Mouse (Mus musculus) thymus, postnatal 0 days (tissue): ENCODE measurements around the gene Gm6040. TPM values are rescaled to one million over a fixed set of nuclear protein-coding genes. Genes with fewer than 3 reads are reported as not detected.

Experiments used
- DNase-seq: peaks from one replicate; pipeline ENCODE4 v3.0.0-alpha.2; 2015; ENCODE audit warnings: low spot score
- polyA plus RNA-seq: library from polyadenylated mRNA; unstranded; fragments of >200 nt; fragmentation: Nextera tagmentation; extraction: Ambion mirVana; gene quantifications from 2 replicates; pipeline ENCODE4 v1.2.1, GENCODE M21; 2015

The Gm6040 gene
- polyA plus RNA-seq = not detected in 2 replicates

- no peak for DNase-seq
These were observed at the start of gene Gm6040 for GRCm38 (mm10) chr8:20921971-20922370. Gene Gm6040, minus strand, starts transcription at chr8:20922071.

GRCm38 (mm10) chr8:20964531-20964930 lies 42.7 kb upstream of the Gm6040 start:
- DNase-seq = no peak

DNA sequence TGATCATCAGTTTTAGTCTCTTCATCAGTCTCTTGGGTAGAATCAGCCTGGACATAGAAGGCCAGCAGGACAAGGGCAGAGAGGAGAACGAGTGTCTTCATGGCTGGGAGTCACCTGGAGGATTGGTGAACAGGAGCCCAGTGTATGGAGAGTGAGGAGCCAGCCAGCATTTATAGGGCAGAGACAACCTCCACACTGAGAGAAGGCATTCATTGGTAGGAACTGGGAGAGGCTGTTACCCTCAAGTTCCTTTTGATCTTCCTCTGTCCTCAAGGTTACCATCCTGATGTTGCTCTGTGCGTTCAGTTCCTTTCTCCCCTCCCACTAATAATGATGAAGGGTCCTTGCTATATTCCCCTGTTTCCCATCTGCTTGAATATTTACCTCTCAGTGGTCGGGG lies 22.7 kb upstream of the Gm6040 start, which contains the start of gene AY761185:
Gene AY761185, minus strand, starts transcription at position 101 of the 400 bp plus-strand sequence.
- DNase-seq = no peak

GRCm38 (mm10) chr8:20912288-20912687 lies 9.6 kb downstream of the Gm6040 start:
- DNase-seq = no peak

DNA sequence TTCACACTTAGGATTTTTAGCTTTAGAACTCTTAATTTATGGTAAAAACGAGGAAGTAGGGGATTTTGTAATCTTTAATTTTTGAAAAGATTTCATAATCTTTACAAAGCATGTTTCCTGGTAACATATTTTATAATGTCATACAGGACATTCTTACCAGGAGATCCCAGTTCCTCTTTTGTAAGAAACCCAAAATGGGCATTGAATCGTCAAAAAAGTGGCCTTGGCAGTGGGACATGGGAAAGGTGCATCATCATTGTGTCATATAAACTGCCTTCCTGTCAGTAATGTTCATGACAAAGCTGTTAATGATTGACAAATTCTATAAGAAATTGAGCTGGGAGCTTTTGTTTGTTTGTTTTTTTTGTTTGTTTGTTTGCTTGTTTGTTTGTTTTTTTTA lies 13.6 kb downstream of the Gm6040 start:
- no peak for DNase-seq

GRCm38 (mm10) chr8:20907119-20907518 lies 14.8 kb downstream of the Gm6040 start:
- no peak for DNase-seq

GRCm38 (mm10) chr8:20902527-20902926 lies 19.3 kb downstream of the Gm6040 start, which contains the start of gene Gm15056:
Gene Gm15056, minus strand, starts transcription at chr8:20902627.
- no peak for DNase-seq

- no peak for DNase-seq
These were observed 29.5 kb downstream of the Gm6040 start, which contains the start of gene Defb33 for GRCm38 (mm10) chr8:20892369-20892768. Gene Defb33, plus strand, starts transcription at chr8:20892669.

- no peak for DNase-seq
These were observed 47.3 kb downstream of the Gm6040 start for GRCm38 (mm10) chr8:20874608-20875007.

Other genes starting within 250 kb of the Gm6040 start
- gene Defb33, start 29.4 kb downstream of the Gm6040 start, polyA plus RNA-seq = not detected in 2 replicates
- gene Gm15056, start 19.4 kb downstream of the Gm6040 start, polyA plus RNA-seq = 0.55 and 0.82 TPM in 2 replicates
- not detected in 2 replicates for gene AY761185, start 22.6 kb upstream of the Gm6040 start, polyA plus RNA-seq
- 1.2 and 1.4 TPM in 2 replicates for gene Defa21, start 103.5 kb upstream of the Gm6040 start, polyA plus RNA-seq
- not detected in 2 replicates for gene Defa23, start 133.0 kb upstream of the Gm6040 start, polyA plus RNA-seq
- gene Defa35, start 143.0 kb upstream of the Gm6040 start, polyA plus RNA-seq = not detected in 2 replicates
- not detected in 2 replicates for gene Defa25, start 162.4 kb upstream of the Gm6040 start, polyA plus RNA-seq
- gene Gm14851, start 174.0 kb upstream of the Gm6040 start, polyA plus RNA-seq = 0.77 TPM in 1 of 2 replicates, not detected in the other
- gene Defa30, start 212.6 kb upstream of the Gm6040 start, polyA plus RNA-seq = not detected in 2 replicates
- gene Defa22, start 240.2 kb upstream of the Gm6040 start, polyA plus RNA-seq = not detected in 2 replicates